Mouse (Mus musculus) limb, embryonic 11.5 days (tissue): ENCODE measurements around the gene Catspere2. TPM values are rescaled to one million over a fixed set of nuclear protein-coding genes. Genes with fewer than 3 reads are reported as not detected.
"Not testable (repeated sequence)": the region's sequence is repeated elsewhere in the genome, so short reads cannot be mapped to it uniquely, and the experiment has no call there.

Experiments used
- ATAC-seq: fragments of 200-750 bp; cut with Nextera tagmentation; 2 replicates; pipeline ENCODE4 v1.8.0; 2017; ENCODE audit warnings: low read depth; ENCODE audit not compliant: insufficient number of reproducible peaks, low FRiP score, low TSS enrichment
- DNase-seq: peaks from one replicate; pipeline ENCODE4 v3.0.0-alpha.2; 2015; ENCODE audit warnings: low spot score
- H3K27ac ChIP-seq: fragments of 300-500 bp; sonication (generic); replicated peaks from 2 replicates; pipeline ENCODE4 v1.5.1; 2014; ENCODE audit warnings: low read depth, mild to moderate bottlenecking, low read length
- H3K27me3 ChIP-seq: fragments of 300-500 bp; sonication (generic); 2 replicates; pipeline ENCODE4 v1.6.1; 2014; ENCODE audit warnings: mild to moderate bottlenecking, low read length, mixed read lengths; ENCODE audit not compliant: control insufficient read depth, insufficient read depth
- H3K36me3 ChIP-seq: fragments of 300-500 bp; sonication (generic); 2 replicates; pipeline ENCODE4 v1.6.1; 2014; ENCODE audit warnings: mild to moderate bottlenecking, low read length, moderate library complexity, mixed read lengths; ENCODE audit not compliant: control insufficient read depth, insufficient read depth
- H3K4me1 ChIP-seq: fragments of 300-500 bp; sonication (generic); 2 replicates; pipeline ENCODE4 v1.6.1; 2014; ENCODE audit warnings: low read length, mixed read lengths; ENCODE audit not compliant: control insufficient read depth, insufficient read depth
- H3K4me2 ChIP-seq: fragments of 300-500 bp; sonication (generic); 2 replicates; pipeline ENCODE4 v1.6.1; 2014; ENCODE audit warnings: low read depth, mild to moderate bottlenecking, moderate library complexity; ENCODE audit not compliant: severe bottlenecking
- H3K4me3 ChIP-seq: fragments of 300-500 bp; sonication (generic); 2 replicates; pipeline ENCODE4 v1.5.1; 2014; ENCODE audit warnings: low read depth, low read length
- H3K9ac ChIP-seq: fragments of 300-500 bp; sonication (generic); 2 replicates; pipeline ENCODE4 v1.6.1; 2014; ENCODE audit warnings: mild to moderate bottlenecking, low read length
- H3K9me3 ChIP-seq: fragments of 300-500 bp; sonication (generic); 2 replicates; pipeline ENCODE4 v1.6.1; 2016; ENCODE audit warnings: low read length; ENCODE audit not compliant: control insufficient read depth
- WGBS: fragments of 180-500 bp; shearing (Covaris S2); extraction: QIAGEN DNeasy Blood & Tissue Kit; methylation state at CpG from one replicate; pipeline ENCODE4 v1.1.7; 2014; 5-methylcytosine and 5-hydroxymethylcytosine counted together
- polyA plus RNA-seq: library from polyadenylated mRNA; unstranded; fragments of >200 nt; fragmentation: Nextera tagmentation; extraction: Ambion mirVana; gene quantifications from 2 replicates; pipeline ENCODE4 v1.2.1, GENCODE M21; 2014

The Catspere2 gene
- polyA plus RNA-seq, 1 experiment from 2014 or later = 0.17 TPM

- H3K4me1 ChIP-seq, H3K36me3 ChIP-seq, H3K9me3 ChIP-seq, DNase-seq, H3K4me2 ChIP-seq, H3K4me3 ChIP-seq, ATAC-seq, H3K27me3 ChIP-seq, H3K27ac ChIP-seq, H3K9ac ChIP-seq: not testable (repeated sequence)
- 75% methylated on average over 2 of the region's 2 CpGs for WGBS
These were observed 139.0 kb downstream of the Catspere2 start for GRCm38 (mm10) chr1:178122236-178122635.

- no peak for ATAC-seq
- 93% methylated on average over 12 of the region's 12 CpGs for WGBS
- H3K9me3 ChIP-seq = no peaks in the 10 kb centered on the region
- H3K4me1 ChIP-seq = no peaks in the 10 kb centered on the region
- H3K27me3 ChIP-seq = no peaks in the 10 kb centered on the region
- no peak for DNase-seq
- no peak overlapping the region for H3K4me3 ChIP-seq
- H3K9ac ChIP-seq = no peak overlapping the region
- H3K36me3 ChIP-seq = no peaks in the 10 kb centered on the region
- H3K4me2 ChIP-seq = no peak overlapping the region
- H3K27ac ChIP-seq = no peak overlapping the region
These were observed 151.1 kb downstream of the Catspere2 start for GRCm38 (mm10) chr1:178134288-178134687.

GRCm38 (mm10) chr1:178146513-178146912 is 163.3 kb downstream of the Catspere2 start:
- not testable (repeated sequence) for H3K9ac ChIP-seq, H3K4me3 ChIP-seq, H3K27ac ChIP-seq, H3K4me1 ChIP-seq, H3K36me3 ChIP-seq, H3K4me2 ChIP-seq, H3K27me3 ChIP-seq, H3K9me3 ChIP-seq
- 21% methylated on average over 2 of the region's 2 CpGs for WGBS
- ATAC-seq = peak; percentile 39; the same call in 1 of the 2 replicates
- DNase-seq = peak; percentile 28

- not testable (repeated sequence) for H3K4me1 ChIP-seq, H3K9me3 ChIP-seq, ATAC-seq, H3K27ac ChIP-seq, H3K9ac ChIP-seq, H3K27me3 ChIP-seq, H3K4me2 ChIP-seq, H3K4me3 ChIP-seq, H3K36me3 ChIP-seq
- peak; percentile 23 for DNase-seq
- WGBS = 75% methylated on average over 3 of the region's 4 CpGs
These were observed 163.7 kb downstream of the Catspere2 start for GRCm38 (mm10) chr1:178146915-178147314.

- no peak overlapping the region for H3K27ac ChIP-seq
- WGBS = 90% methylated on average over 2 of the region's 2 CpGs
- ATAC-seq = no peak
- H3K36me3 ChIP-seq = no peaks in the 10 kb centered on the region
- no peak for DNase-seq
- H3K27me3 ChIP-seq = no peaks in the 10 kb centered on the region
- no peak overlapping the region for H3K9ac ChIP-seq
- no peak overlapping the region for H3K4me2 ChIP-seq
- no peak overlapping the region for H3K4me3 ChIP-seq
- no peaks in the 10 kb centered on the region for H3K4me1 ChIP-seq
- no peaks in the 10 kb centered on the region for H3K9me3 ChIP-seq
These were observed 199.0 kb downstream of the Catspere2 start for GRCm38 (mm10) chr1:178182251-178182650.

- Histone ChIP-seq H3K27me3 (no peaks in the 10 kb centered on the region), H3K4me2 (no peak overlapping the region), H3K4me1 (no peaks in the 10 kb centered on the region), H3K9me3 (no peaks in the 10 kb centered on the region), H3K9ac (no peak overlapping the region), H3K36me3 (no peaks in the 10 kb centered on the region), H3K27ac (no peak overlapping the region), H3K4me3 (no peak overlapping the region)
- ATAC-seq = no peak
- no peak for DNase-seq
These were observed 202.4 kb downstream of the Catspere2 start for GRCm38 (mm10) chr1:178185591-178185990.

- Histone ChIP-seq H3K9ac (peak within 1 kb of the TSS; percentile 43; the same call in 1 of the 2 replicates), H3K4me3 (peak within 1 kb of the TSS; percentile 47), H3K4me2 (peak within 1 kb of the TSS; percentile 44)
- ATAC-seq = peak; percentile 99
- peak; percentile 92 for DNase-seq
- H3K27me3 ChIP-seq, H3K9me3 ChIP-seq, H3K36me3 ChIP-seq, H3K4me1 ChIP-seq, H3K27ac ChIP-seq: not testable (repeated sequence)
- under 1% methylated on average over 32 of the region's 37 CpGs for WGBS
These were observed 204.1 kb downstream of the Catspere2 start, which contains the start of gene Desi2 for GRCm38 (mm10) chr1:178187216-178187791. Gene Desi2, plus strand, starts transcription at chr1:178187417.

- H3K27ac ChIP-seq = not testable (repeated sequence)
- ATAC-seq = peak; percentile 81
- WGBS = 0% methylated on average over 24 of the region's 38 CpGs
These were observed 204.6 kb downstream of the Catspere2 start for GRCm38 (mm10) chr1:178187810-178188209.

GRCm38 (mm10) chr1:178188386-178188785 is 205.2 kb downstream of the Catspere2 start:
- no peaks in the 10 kb centered on the region for H3K27me3 ChIP-seq
- H3K9me3 ChIP-seq = no peaks in the 10 kb centered on the region
- peak overlapping the region; percentile 44 for H3K4me2 ChIP-seq
- peak overlapping the region; percentile 22 for H3K4me3 ChIP-seq
- WGBS = 11% methylated on average over 13 of the region's 13 CpGs
- H3K27ac ChIP-seq = no peak overlapping the region
- H3K36me3 ChIP-seq = no peaks in the 10 kb centered on the region
- no peak for DNase-seq
- no peaks in the 10 kb centered on the region for H3K4me1 ChIP-seq
- no peak for ATAC-seq
- no peak overlapping the region for H3K9ac ChIP-seq

More at GRCm38 (mm10) chr1:178187810-178188209, 204.6 kb downstream of the Catspere2 start:
- Histone ChIP-seq H3K9ac (peak overlapping the region; percentile 43; the same call in 1 of the 2 replicates), H3K4me3 (peak overlapping the region; percentile 47), H3K4me2 (peak overlapping the region; percentile 41)
- DNase-seq = peak; percentile 77
- H3K4me1 ChIP-seq, H3K9me3 ChIP-seq, H3K36me3 ChIP-seq, H3K27me3 ChIP-seq: not testable (repeated sequence)
